In genomic region chr9:118975758-118976157, GRCm38 (mm10) we compare ENCODE assay signal across 9 mouse cellular contexts. TPM values are rescaled to one million over a fixed set of nuclear protein-coding genes. Genes with fewer than 3 reads are reported as not detected.
A peak's percentile ranks its signal among the peaks of the same experiment; 100 is the strongest.
DNase-seq lines count a peak whose midpoint lies in the region; ATAC-seq and TF ChIP-seq lines count a peak whose summit lies in the region.
"Had no signal": no experiment of that assay in that cellular context is flagged by ENCODE, and none has a peak within 500 bp of the region (broad histone marks: within the 10 kb centered on the region; RNA-seq: fewer than 3 reads in every experiment).

No protein-coding gene starts in this region.

- H3K27ac ChIP-seq in hindbrain, embryonic 16.5 days (ENCODE audit: low read depth, low read length): no peak overlapping the region
- H3K27ac ChIP-seq in hindbrain, embryonic 14.5 days: no peak overlapping the region
- peak overlapping the region; percentile 92 for H3K27ac ChIP-seq in kidney, embryonic 16.5 days (ENCODE audit: low read length)

- no peak for DNase-seq in hindbrain, embryonic 14.5 days (ENCODE audit: low spot score)
- DNase-seq in ZHBTc4 (ENCODE audit: low read depth, low spot score): peak; percentile 18
- no peak for DNase-seq in layer of hippocampus, postnatal 14 days (ENCODE audit: low spot score in 2 of 2)
- DNase-seq: liver, postnatal 0 days; thymus, postnatal 14 days had no signal

- ATAC-seq in hindbrain, embryonic 16.5 days: no peak
- ATAC-seq in hindbrain, embryonic 14.5 days (ENCODE audit: low FRiP score): no peak
- no peak for ATAC-seq in kidney, embryonic 16.5 days (ENCODE audit: low FRiP score, low TSS enrichment)
- ATAC-seq in activated CD4-positive, CD25-positive, alpha-beta regulatory T cell, adult 4 months: no peak
- ATAC-seq: liver, postnatal 0 days had no signal

- H3K4me2 ChIP-seq in hindbrain, embryonic 16.5 days (ENCODE audit: low read length): no peak overlapping the region
- no peak overlapping the region for H3K4me2 ChIP-seq in hindbrain, embryonic 14.5 days (replicated peaks)
- H3K4me2 ChIP-seq in kidney, embryonic 16.5 days (replicated peaks; ENCODE audit: low read depth, low read length): peak overlapping the region; percentile 17

- no peak for TF ChIP-seq CTCF in E14TG2a.4 (conservative IDR thresholded peaks at IDR 0.05; ENCODE audit: low read length)

- no peaks in the 10 kb centered on the region for H3K9me3 ChIP-seq in hindbrain, embryonic 16.5 days (ENCODE audit: control insufficient read depth, low read length)
- H3K9me3 ChIP-seq in hindbrain, embryonic 14.5 days (ENCODE audit: control insufficient read depth, low read length): no peaks in the 10 kb centered on the region
- H3K9me3 ChIP-seq in E14TG2a.4 (ENCODE audit: low read length): peaks cover 3% of the 10 kb centered on the region
- H3K9me3 ChIP-seq in kidney, embryonic 16.5 days (ENCODE audit: low read length): no peaks in the 10 kb centered on the region

- H3K4me1 ChIP-seq in hindbrain, embryonic 16.5 days (ENCODE audit: control insufficient read depth, insufficient read depth, low read depth, low read length): peaks cover 24% of the 10 kb centered on the region
- H3K4me1 ChIP-seq in hindbrain, embryonic 14.5 days (replicated peaks; ENCODE audit: control insufficient read depth, insufficient read depth, low read length): peaks cover 17% of the 10 kb centered on the region
- peaks cover 35% of the 10 kb centered on the region for H3K4me1 ChIP-seq in E14TG2a.4 (replicated peaks; ENCODE audit: low read depth, low read length)
- H3K4me1 ChIP-seq in kidney, embryonic 16.5 days (ENCODE audit: insufficient read depth, low read length): peaks cover 71% of the 10 kb centered on the region

- H3K4me3 ChIP-seq in hindbrain, embryonic 16.5 days (ENCODE audit: low read length): no peak overlapping the region
- H3K4me3 ChIP-seq in hindbrain, embryonic 14.5 days (replicated peaks; ENCODE audit: low read length): no peak overlapping the region
- peak overlapping the region; percentile 39; the same call in 1 of the 2 replicates for H3K4me3 ChIP-seq in E14TG2a.4 (replicated peaks; ENCODE audit: low read length)
- H3K4me3 ChIP-seq in kidney, embryonic 16.5 days (ENCODE audit: low read length): no peak overlapping the region

- no peaks in the 10 kb centered on the region for H3K36me3 ChIP-seq in hindbrain, embryonic 16.5 days (ENCODE audit: control insufficient read depth, insufficient read depth, low read length)
- no peaks in the 10 kb centered on the region for H3K36me3 ChIP-seq in hindbrain, embryonic 14.5 days (replicated peaks; ENCODE audit: control insufficient read depth, insufficient read depth)
- H3K36me3 ChIP-seq in E14TG2a.4 (ENCODE audit: insufficient read depth, low read length): no peaks in the 10 kb centered on the region
- H3K36me3 ChIP-seq in kidney, embryonic 16.5 days (ENCODE audit: insufficient read depth, low read length): 0 out of 2 replicates have a peak, but pooled peaks cover 4% of the 10 kb centered on the region

- H3K27me3 ChIP-seq in hindbrain, embryonic 16.5 days (replicated peaks; ENCODE audit: control insufficient read depth, insufficient read depth, low read length): no peaks in the 10 kb centered on the region
- no peaks in the 10 kb centered on the region for H3K27me3 ChIP-seq in hindbrain, embryonic 14.5 days (ENCODE audit: control insufficient read depth, insufficient read depth, low read length)
- peaks cover 23% of the 10 kb centered on the region for H3K27me3 ChIP-seq in E14TG2a.4 (ENCODE audit: insufficient read depth, low read length)
- no peaks in the 10 kb centered on the region for H3K27me3 ChIP-seq in kidney, embryonic 16.5 days (ENCODE audit: insufficient read depth, low read length)

- WGBS in hindbrain, embryonic 16.5 days: 56% methylated on average over 9 of the region's 9 CpGs
- WGBS in hindbrain, embryonic 14.5 days: 63% methylated on average over 9 of the region's 9 CpGs
- 35% methylated on average over 9 of the region's 9 CpGs for WGBS in kidney, embryonic 16.5 days

- H3K9ac ChIP-seq in hindbrain, embryonic 16.5 days (ENCODE audit: low read depth, low read length): peak overlapping the region; percentile 27; the same call in 1 of the 2 replicates
- H3K9ac ChIP-seq in hindbrain, embryonic 14.5 days: no peak overlapping the region
- no peak overlapping the region for H3K9ac ChIP-seq in kidney, embryonic 16.5 days (replicated peaks; ENCODE audit: low read length)
- H3K9ac ChIP-seq: liver, postnatal 0 days had no signal

RNA-seq across cellular contexts. Expression of gene Ctdspl, which starts 49.5 kb away (rescaled TPM):
- polyA plus RNA-seq in hindbrain, embryonic 16.5 days (2015; fragmentation: Nextera tagmentation; extraction: Ambion mirVana): 8.1 and 9.2 TPM in 2 replicates
- 7.5 and 7.7 TPM in 2 replicates for polyA plus RNA-seq in hindbrain, embryonic 14.5 days (2014; fragmentation: Nextera tagmentation; extraction: Ambion mirVana)
- 27.5 and 30.7 TPM in 2 replicates for polyA plus RNA-seq in kidney, embryonic 16.5 days (2015; fragmentation: Nextera tagmentation; extraction: Ambion mirVana)
- 1 to 10 TPM; 1.0 to 1.2 TPM for polyA plus RNA-seq in activated CD4-positive, CD25-positive, alpha-beta regulatory T cell, adult 4 months (2017; shearing (Covaris generic))
- 10 to 100 TPM; 19.7 to 20.4 TPM for total RNA-seq in layer of hippocampus, postnatal 14 days (2021)
